Mouse (Mus musculus) midbrain, embryonic 14.5 days (tissue): ENCODE measurements around the gene Uox. TPM values are rescaled to one million over a fixed set of nuclear protein-coding genes. Genes with fewer than 3 reads are reported as not detected.

Experiments used
- ATAC-seq: fragments of 200-750 bp; cut with Nextera tagmentation; 2 replicates; pipeline ENCODE4 v1.8.0; 2017; ENCODE audit warnings: moderate number of reproducible peaks, moderate library complexity; ENCODE audit not compliant: low FRiP score, low TSS enrichment
- DNase-seq: peaks from one replicate; pipeline ENCODE4 v3.0.0-alpha.2; 2015
- H3K27ac ChIP-seq: fragments of 300-500 bp; sonication (generic); replicated peaks from 2 replicates; pipeline ENCODE4 v1.5.1; 2014; ENCODE audit warnings: mild to moderate bottlenecking, low read depth, low read length, moderate library complexity
- H3K27me3 ChIP-seq: fragments of 300-500 bp; sonication (generic); 2 replicates; pipeline ENCODE4 v1.6.1; 2014; ENCODE audit warnings: low read length, control low read depth, mixed read lengths; ENCODE audit not compliant: control insufficient read depth, insufficient read depth
- H3K36me3 ChIP-seq: fragments of 300-500 bp; sonication (generic); 2 replicates; pipeline ENCODE4 v1.6.1; 2014; ENCODE audit warnings: low read length, control low read depth; ENCODE audit not compliant: control insufficient read depth, insufficient read depth
- H3K4me1 ChIP-seq: fragments of 300-500 bp; sonication (generic); 2 replicates; pipeline ENCODE4 v1.6.1; 2014; ENCODE audit warnings: mild to moderate bottlenecking, antibody characterized with exemption, low read length, control low read depth; ENCODE audit not compliant: control insufficient read depth, insufficient read depth
- H3K4me2 ChIP-seq: fragments of 300-500 bp; sonication (generic); 2 replicates; pipeline ENCODE4 v1.6.1; 2014; ENCODE audit warnings: mild to moderate bottlenecking, low read length, moderate library complexity
- H3K4me3 ChIP-seq: fragments of 300-500 bp; sonication (generic); replicated peaks from 2 replicates; pipeline ENCODE4 v1.5.1; 2014; ENCODE audit warnings: low read depth, low read length
- H3K9ac ChIP-seq: fragments of 300-500 bp; sonication (generic); replicated peaks from 2 replicates; pipeline ENCODE4 v1.6.1; 2014; ENCODE audit warnings: mild to moderate bottlenecking, low read length, moderate library complexity
- H3K9me3 ChIP-seq: fragments of 300-500 bp; sonication (generic); 2 replicates; pipeline ENCODE4 v1.6.1; 2016; ENCODE audit warnings: low read length, control low read depth, mixed read lengths; ENCODE audit not compliant: control insufficient read depth
- WGBS: fragments of 180-500 bp; shearing (Covaris S2); extraction: QIAGEN DNeasy Blood & Tissue Kit; methylation state at CpG from one replicate; pipeline ENCODE4 v1.1.7; 2014; 5-methylcytosine and 5-hydroxymethylcytosine counted together
- polyA plus RNA-seq: library from polyadenylated mRNA; unstranded; fragments of >200 nt; fragmentation: Nextera tagmentation; extraction: Ambion mirVana; gene quantifications from 2 replicates; pipeline ENCODE4 v1.2.1, GENCODE M21; 2014

The Uox gene
- polyA plus RNA-seq, 1 experiment from 2014 or later = not detected

DNA sequence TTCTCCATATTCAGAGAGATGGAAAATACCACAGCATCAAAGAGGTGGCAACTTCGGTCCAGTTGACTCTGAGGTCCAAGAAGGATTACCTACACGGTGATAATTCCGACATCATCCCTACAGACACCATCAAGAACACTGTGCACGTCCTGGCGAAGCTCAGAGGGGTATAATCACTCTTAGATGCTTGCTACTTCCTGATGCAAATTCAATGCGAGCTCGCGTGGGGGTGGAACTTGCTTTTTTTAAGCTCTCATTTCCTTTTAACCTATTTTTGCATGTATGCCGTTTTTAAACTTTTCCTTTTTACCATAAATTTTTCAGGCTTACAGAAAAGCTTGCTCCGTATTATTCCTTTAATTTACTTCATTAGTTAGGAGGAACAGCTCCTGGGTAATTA is 40.1 kb downstream of the Uox start:
- Histone ChIP-seq H3K4me3 (no peak overlapping the region), H3K4me1 (peaks cover 8% of the 10 kb centered on the region; the same call in 1 of the 2 replicates), H3K9ac (no peak overlapping the region), H3K36me3 (no peaks in the 10 kb centered on the region), H3K4me2 (no peak overlapping the region), H3K27me3 (no peaks in the 10 kb centered on the region), H3K27ac (no peak overlapping the region), H3K9me3 (no peaks in the 10 kb centered on the region)
- no peak for DNase-seq
- no peak for ATAC-seq
- 83% methylated on average over 10 of the region's 10 CpGs for WGBS

DNA sequence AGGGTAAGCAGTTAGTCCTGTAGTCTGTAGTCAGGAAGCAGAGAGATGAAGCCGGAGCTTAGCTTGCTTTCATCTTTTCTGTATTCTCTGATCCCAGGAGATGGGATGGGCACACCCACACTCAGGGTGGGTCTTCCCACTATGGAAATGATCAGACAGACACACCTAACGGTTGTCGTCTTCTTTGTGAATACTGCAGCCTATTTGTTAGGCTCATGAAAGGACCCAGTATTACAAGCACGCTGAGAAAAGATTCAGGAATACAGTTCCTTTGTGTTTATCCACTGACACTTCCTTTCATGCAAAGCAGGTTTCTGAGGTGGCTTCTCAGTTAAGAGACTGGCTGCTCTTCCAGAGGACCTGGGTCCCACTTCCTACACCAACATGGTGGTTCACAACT is 41.0 kb downstream of the Uox start:
- ATAC-seq (no peak), DNase-seq (no peak)
- no peak overlapping the region for H3K27ac ChIP-seq
- WGBS = 78% methylated on average over 4 of the region's 4 CpGs
- no peaks in the 10 kb centered on the region for H3K9me3 ChIP-seq
- no peaks in the 10 kb centered on the region for H3K36me3 ChIP-seq
- H3K27me3 ChIP-seq = no peaks in the 10 kb centered on the region
- H3K4me2 ChIP-seq = no peak overlapping the region
- H3K9ac ChIP-seq = no peak overlapping the region
- H3K4me3 ChIP-seq = no peak overlapping the region
- peaks cover 8% of the 10 kb centered on the region; the same call in 1 of the 2 replicates for H3K4me1 ChIP-seq

DNA sequence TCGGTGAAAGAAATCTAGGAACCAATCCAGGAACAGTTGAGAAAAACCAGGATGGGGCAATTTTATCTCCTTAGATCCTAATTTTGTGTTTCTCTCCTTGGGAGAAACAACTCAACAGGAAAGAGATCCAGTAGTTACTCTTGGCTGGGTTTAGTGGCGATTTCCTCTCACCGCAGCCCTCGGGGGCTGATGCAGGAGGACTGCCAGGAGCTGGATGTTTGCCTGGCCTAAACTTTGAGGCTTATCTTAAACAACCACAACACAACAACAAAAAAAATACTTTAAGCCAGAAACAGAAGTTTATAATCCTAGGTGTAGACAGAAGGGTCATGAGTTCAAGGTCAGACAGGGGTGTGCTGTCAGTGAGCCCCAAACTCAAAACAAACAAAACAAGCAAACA is 41.6 kb downstream of the Uox start:
- no peak overlapping the region for H3K4me3 ChIP-seq
- no peak for ATAC-seq
- DNase-seq = no peak
- no peak overlapping the region for H3K4me2 ChIP-seq
- H3K27ac ChIP-seq = no peak overlapping the region
- H3K4me1 ChIP-seq = peaks cover 8% of the 10 kb centered on the region; the same call in 1 of the 2 replicates
- no peaks in the 10 kb centered on the region for H3K27me3 ChIP-seq
- no peak overlapping the region for H3K9ac ChIP-seq
- WGBS = 95% methylated on average over 4 of the region's 4 CpGs
- H3K36me3 ChIP-seq = no peaks in the 10 kb centered on the region
- H3K9me3 ChIP-seq = no peaks in the 10 kb centered on the region

DNA sequence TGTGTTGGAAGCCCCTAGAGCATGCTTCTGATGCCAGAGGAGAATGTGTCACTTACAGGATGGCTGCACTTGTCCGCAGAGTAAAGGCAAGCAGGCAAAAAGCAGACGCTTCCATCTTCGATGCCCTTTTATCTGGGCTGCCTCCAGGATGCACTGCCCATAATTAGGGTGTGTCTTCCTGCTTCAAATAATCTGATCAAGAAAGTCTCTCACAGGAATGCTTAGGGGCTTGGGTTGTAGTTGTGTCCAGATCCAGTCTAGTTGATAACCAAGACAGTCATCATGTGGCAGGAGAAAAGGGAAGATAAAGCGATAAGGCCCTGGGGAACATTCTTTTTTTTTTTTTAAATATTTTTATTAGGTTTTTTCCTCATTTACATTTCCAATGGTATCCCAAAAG is 45.3 kb downstream of the Uox start, which contains the start of gene Dnase2b:
TSS of gene Dnase2b (minus strand) at position 101 of the 400 bp plus-strand sequence.
- H3K36me3 ChIP-seq = no peaks in the 10 kb centered on the region
- H3K9ac ChIP-seq = no peak within 1 kb of the TSS
- H3K27me3 ChIP-seq = no peaks in the 10 kb centered on the region
- no peak within 1 kb of the TSS for H3K4me2 ChIP-seq
- H3K4me3 ChIP-seq = no peak within 1 kb of the TSS
- no peaks in the 10 kb centered on the region for H3K9me3 ChIP-seq
- H3K4me1 ChIP-seq = no peaks in the 10 kb centered on the region
- 92% methylated on average over 4 of the region's 4 CpGs for WGBS
- ATAC-seq (no peak), DNase-seq (no peak)
- H3K27ac ChIP-seq = no peak within 1 kb of the TSS

DNA sequence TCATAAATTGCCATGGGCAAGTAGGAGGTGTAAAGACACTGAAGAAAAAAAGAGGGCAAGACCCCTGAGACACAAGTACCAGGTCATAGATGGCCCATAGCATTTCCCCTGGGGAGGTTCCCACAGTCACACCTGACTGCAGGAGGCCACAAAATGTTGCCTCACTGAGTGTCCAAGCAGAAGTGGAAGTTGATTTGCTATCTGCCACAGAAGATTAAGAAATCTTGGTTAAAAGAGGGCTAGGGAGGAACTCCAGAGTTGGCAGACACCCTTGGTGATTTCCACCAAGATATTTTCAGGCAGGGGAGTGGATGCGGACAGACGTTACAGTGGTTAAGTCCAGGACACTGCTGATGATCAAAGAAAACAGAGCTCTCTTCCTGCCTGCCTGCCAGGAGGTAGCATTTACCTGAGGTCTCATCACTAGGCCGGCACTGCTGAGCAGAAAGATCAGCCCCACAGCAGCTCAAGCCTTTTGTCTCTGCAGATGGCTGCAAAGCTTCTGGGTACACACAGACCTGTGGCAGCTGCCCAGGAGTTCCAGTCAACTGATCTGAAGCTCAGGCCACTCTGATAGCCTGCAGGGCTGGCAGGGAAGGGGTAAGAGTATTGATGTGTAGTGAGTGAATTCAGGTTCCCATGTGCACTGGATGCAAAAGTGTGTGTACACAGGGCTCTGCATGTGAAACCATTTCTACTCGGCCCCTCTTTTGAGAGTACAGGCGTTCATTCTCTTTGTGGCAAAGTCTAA is 46.5 kb downstream of the Uox start:
- Histone ChIP-seq H3K4me3 (no peak overlapping the region), H3K9ac (no peak overlapping the region), H3K4me2 (no peak overlapping the region), H3K27me3 (no peaks in the 10 kb centered on the region), H3K27ac (no peak overlapping the region), H3K4me1 (no peaks in the 10 kb centered on the region), H3K9me3 (no peaks in the 10 kb centered on the region), H3K36me3 (no peaks in the 10 kb centered on the region)
- ATAC-seq (no peak), DNase-seq (no peak)
- WGBS = 72% methylated on average over 5 of the region's 5 CpGs

DNA sequence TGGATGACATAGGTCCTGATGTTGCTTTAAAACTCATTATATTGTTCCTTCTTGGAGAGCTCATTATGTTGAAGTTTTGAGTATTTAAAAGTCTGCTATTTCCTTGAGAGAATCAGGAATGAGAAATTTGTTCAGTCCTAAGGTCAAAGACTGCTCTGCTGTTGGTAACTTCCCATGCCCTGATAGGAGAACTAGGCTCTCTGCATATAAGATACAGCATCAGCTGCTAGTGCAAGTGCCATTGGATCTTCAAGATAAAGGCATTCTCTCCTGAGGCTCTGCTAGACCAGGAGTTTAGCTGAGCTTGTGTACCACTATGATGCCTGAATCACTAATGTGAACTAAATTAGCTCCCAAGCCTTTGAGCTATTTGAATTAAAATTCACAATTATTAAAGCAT is 47.7 kb downstream of the Uox start:
- Histone ChIP-seq H3K4me3 (no peak overlapping the region), H3K4me2 (no peak overlapping the region), H3K27me3 (no peaks in the 10 kb centered on the region), H3K9me3 (no peaks in the 10 kb centered on the region), H3K27ac (no peak overlapping the region), H3K9ac (no peak overlapping the region), H3K4me1 (no peaks in the 10 kb centered on the region), H3K36me3 (no peaks in the 10 kb centered on the region)
- ATAC-seq (no peak), DNase-seq (no peak)

DNA sequence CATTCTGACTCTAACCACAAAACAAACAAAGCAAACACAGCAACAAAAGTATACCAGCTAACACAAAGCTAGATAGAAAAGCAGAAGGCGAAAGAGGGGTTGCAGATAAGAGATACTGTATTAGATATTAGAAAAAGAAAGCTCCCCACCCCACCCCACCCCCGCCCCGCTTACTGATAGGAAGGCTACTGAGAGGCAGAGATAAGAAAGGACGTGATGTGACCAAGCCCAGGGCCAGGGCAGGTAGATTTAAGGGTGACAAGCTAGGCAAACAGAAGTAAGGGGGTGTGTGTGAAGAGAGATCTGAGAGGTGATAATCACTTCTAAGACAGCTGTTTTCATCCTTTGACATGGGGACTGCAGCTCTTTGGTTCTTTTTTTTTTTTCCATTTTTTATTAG is 48.1 kb downstream of the Uox start:
- ATAC-seq = no peak

DNA sequence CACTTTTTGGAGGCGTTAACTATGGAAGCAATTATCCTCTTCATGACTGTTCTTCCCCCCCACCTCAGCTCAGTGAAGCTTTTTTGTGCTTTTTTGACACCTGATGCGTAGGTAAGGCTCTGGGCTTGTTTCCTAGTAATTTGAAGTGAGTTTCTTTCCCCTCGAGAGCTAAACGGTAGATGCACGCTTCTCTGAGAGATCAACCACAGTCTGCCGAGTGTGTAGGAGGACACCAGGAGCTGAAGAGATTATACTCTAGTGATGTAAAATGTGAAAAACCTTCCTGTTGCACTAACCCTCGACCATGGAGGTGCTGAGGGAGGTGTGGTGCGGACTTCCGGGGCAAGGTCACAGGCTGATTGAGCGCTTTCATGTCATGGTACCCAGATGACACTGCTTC is 49.9 kb downstream of the Uox start:
- no peak overlapping the region for H3K4me3 ChIP-seq
- no peak overlapping the region for H3K27ac ChIP-seq
- H3K9me3 ChIP-seq = no peaks in the 10 kb centered on the region
- no peaks in the 10 kb centered on the region for H3K36me3 ChIP-seq
- no peak overlapping the region for H3K4me2 ChIP-seq
- WGBS = 91% methylated on average over 10 of the region's 10 CpGs
- H3K9ac ChIP-seq = no peak overlapping the region
- H3K4me1 ChIP-seq = no peaks in the 10 kb centered on the region
- no peaks in the 10 kb centered on the region for H3K27me3 ChIP-seq
- no peak for DNase-seq
- no peak for ATAC-seq

More for the DNA sequence above, 48.1 kb downstream of the Uox start:
- DNase-seq = no peak
- no peaks in the 10 kb centered on the region for H3K4me1 ChIP-seq
- H3K36me3 ChIP-seq = no peaks in the 10 kb centered on the region
- no peak overlapping the region for H3K9ac ChIP-seq
- H3K4me2 ChIP-seq = no peak overlapping the region
- H3K4me3 ChIP-seq = no peak overlapping the region
- WGBS = 84% methylated on average over 4 of the region's 4 CpGs
- no peaks in the 10 kb centered on the region for H3K9me3 ChIP-seq
- no peak overlapping the region for H3K27ac ChIP-seq
- H3K27me3 ChIP-seq = no peaks in the 10 kb centered on the region

DNA sequence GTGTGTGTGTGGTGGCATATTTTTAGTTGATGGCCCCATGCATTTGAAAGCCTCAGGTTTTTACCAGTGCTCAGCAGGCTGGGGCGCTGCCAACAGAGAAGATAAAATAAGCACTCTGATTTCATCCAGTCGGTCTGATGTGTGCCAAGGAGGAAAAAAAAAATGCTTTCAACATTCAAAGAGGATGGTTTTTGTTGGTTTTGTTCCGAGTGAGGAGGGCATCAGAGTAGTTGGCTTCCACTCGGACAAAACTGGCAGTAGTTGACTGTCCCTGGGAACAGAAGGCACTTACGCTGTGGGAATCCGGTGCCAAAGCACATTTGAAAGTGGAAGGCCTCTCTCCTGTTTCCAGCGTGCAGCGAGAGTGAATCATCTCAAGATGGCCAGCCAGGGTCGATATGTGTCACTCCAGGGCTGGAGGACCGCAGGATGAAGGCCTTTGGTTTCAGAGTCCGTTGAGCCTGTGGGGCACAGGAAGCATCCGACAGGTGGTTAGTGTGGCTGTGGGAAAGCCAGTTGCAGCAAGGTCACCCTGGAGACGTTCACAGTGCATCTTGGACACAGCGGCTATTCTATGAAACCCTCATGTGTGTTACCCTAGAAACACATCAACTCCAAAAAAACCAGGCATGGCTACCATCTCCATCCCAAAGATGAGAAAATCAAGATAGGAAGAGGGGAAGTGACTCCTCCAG is 50.5 kb downstream of the Uox start:
- DNase-seq (peak; percentile 20), ATAC-seq (no peak)
- H3K9me3 ChIP-seq = no peaks in the 10 kb centered on the region
- H3K4me2 ChIP-seq = no peak overlapping the region
- no peak overlapping the region for H3K9ac ChIP-seq
- no peaks in the 10 kb centered on the region for H3K4me1 ChIP-seq
- H3K36me3 ChIP-seq = no peaks in the 10 kb centered on the region
- no peak overlapping the region for H3K4me3 ChIP-seq
- WGBS = 87% methylated on average over 14 of the region's 14 CpGs
- H3K27me3 ChIP-seq = no peaks in the 10 kb centered on the region
- no peak overlapping the region for H3K27ac ChIP-seq
